Mouse (Mus musculus) c-Kit-positive CD71-negative TER-119-negative erythroid progenitor cells, embryonic 14.5 days (primary cell): ENCODE results near the gene Vmn2r73.

Experiments
- DNase-seq: peaks from one replicate; pipeline ENCODE4 v3.0.0-alpha.2; 2013; ENCODE audit warnings: low read depth

Gene Vmn2r73

GRCm38 (mm10) chr7:85876166-85876565, at the start of gene Vmn2r73:
Vmn2r73 (minus strand) TSS chr7:85876266.
- DNase-seq, result no peak

GRCm38 (mm10) chr7:85840090-85840948, 35.7 kb downstream of the Vmn2r73 start:
- DNase-seq, result no peak

DNA sequence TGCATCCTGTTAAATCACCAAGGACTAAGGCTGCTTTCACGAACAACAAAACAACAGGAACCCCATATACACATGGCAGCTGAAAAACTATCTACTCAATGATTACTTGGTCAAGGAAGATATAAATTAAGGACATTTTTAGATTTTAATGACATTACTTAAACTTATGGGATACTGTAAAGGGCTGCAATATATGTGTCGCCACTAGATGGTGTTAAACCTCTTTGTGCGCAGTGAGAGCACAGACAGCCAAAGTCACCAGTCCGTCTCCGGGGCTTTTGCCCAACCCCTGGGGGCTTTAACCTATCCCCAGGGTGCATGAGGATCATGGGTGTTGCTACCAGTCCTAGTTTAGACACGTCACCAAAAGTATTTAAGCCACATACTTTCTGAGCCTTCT, 58.0 kb downstream of the Vmn2r73 start:
- peak; percentile 0 for DNase-seq
